Mouse (Mus musculus): Measurements from ENCODE around the gene Mcpt9. TPM values are rescaled to one million over a fixed set of nuclear protein-coding genes. Genes with fewer than 3 reads are reported as not detected.
"Not testable (repeated sequence)": the region's sequence is repeated elsewhere in the genome, so short reads cannot be mapped to it uniquely, and the experiment has no call there.

Mcpt9 gene
- polyA plus RNA-seq (2015; fragmentation: Nextera tagmentation; extraction: Ambion mirVana): not detected in 2 replicates

- not testable (repeated sequence) for H3K4me2 ChIP-seq; H3K27me3 ChIP-seq; H3K4me1 ChIP-seq; H3K9me3 ChIP-seq; H3K36me3 ChIP-seq; H3K27ac ChIP-seq; H3K9ac ChIP-seq; ATAC-seq (ENCODE audit: insufficient number of reproducible peaks, insufficient read depth, low FRiP score, low TSS enrichment, low read depth); H3K4me3 ChIP-seq
- 81% methylated on average over 3 of the region's 3 CpGs for WGBS
Measured at GRCm38 (mm10) chr14:56030395-56030794, at the start of gene Mcpt9. Gene Mcpt9 (minus strand): TSS chr14:56030495.

GRCm38 (mm10) chr14:56062213-56062612, 31.9 kb upstream of the Mcpt9 start, which contains the start of gene Mcpt4:
Gene Mcpt4 (minus strand): TSS chr14:56062313.
- not testable (repeated sequence) for H3K36me3 ChIP-seq; H3K4me1 ChIP-seq; H3K27ac ChIP-seq; H3K27me3 ChIP-seq; H3K4me3 ChIP-seq; H3K4me2 ChIP-seq; H3K9ac ChIP-seq; H3K9me3 ChIP-seq; ATAC-seq (ENCODE audit: insufficient number of reproducible peaks, insufficient read depth, low FRiP score, low TSS enrichment, low read depth)
- WGBS: 72% methylated on average over 3 of the region's 3 CpGs

GRCm38 (mm10) chr14:56057722-56058121, 27.4 kb upstream of the Mcpt9 start:
- WGBS: 86% methylated on average over 4 of the region's 4 CpGs
- ATAC-seq (ENCODE audit: insufficient number of reproducible peaks, insufficient read depth, low FRiP score, low TSS enrichment, low read depth): no peak
- Histone ChIP-seq H3K4me2 (no peak overlapping the region), H3K27ac (no peak overlapping the region), H3K9me3 (no peaks in the 10 kb centered on the region; the same call in 1 of the 2 replicates), H3K4me1 (no peaks in the 10 kb centered on the region), H3K36me3 (no peaks in the 10 kb centered on the region), H3K27me3 (no peaks in the 10 kb centered on the region), H3K9ac (no peak overlapping the region), H3K4me3 (no peak overlapping the region)

- H3K27me3 ChIP-seq: no peaks in the 10 kb centered on the region
Measured at GRCm38 (mm10) chr14:56055408-56055807, 25.1 kb upstream of the Mcpt9 start.

GRCm38 (mm10) chr14:56041792-56042191, 11.5 kb upstream of the Mcpt9 start, which contains the start of gene Mcpt2:
Gene Mcpt2 (plus strand): TSS chr14:56042041.
- not testable (repeated sequence) for H3K27me3 ChIP-seq; H3K4me1 ChIP-seq; H3K27ac ChIP-seq; H3K4me2 ChIP-seq; H3K36me3 ChIP-seq; ATAC-seq (ENCODE audit: insufficient number of reproducible peaks, insufficient read depth, low FRiP score, low TSS enrichment, low read depth); H3K9me3 ChIP-seq; H3K4me3 ChIP-seq; H3K9ac ChIP-seq
- WGBS: 67% methylated on average over 1 of the region's 1 CpGs

More at GRCm38 (mm10) chr14:56055408-56055807, 25.1 kb upstream of the Mcpt9 start:
- H3K27ac ChIP-seq: no peak overlapping the region
- H3K4me3 ChIP-seq: no peak overlapping the region
- no peaks in the 10 kb centered on the region for H3K4me1 ChIP-seq
- no peak overlapping the region for H3K9ac ChIP-seq
- H3K9me3 ChIP-seq: no peaks in the 10 kb centered on the region; the same call in 1 of the 2 replicates
- no peaks in the 10 kb centered on the region for H3K36me3 ChIP-seq
- ATAC-seq (ENCODE audit: insufficient number of reproducible peaks, insufficient read depth, low FRiP score, low TSS enrichment, low read depth): no peak
- 91% methylated on average over 3 of the region's 3 CpGs for WGBS
- H3K4me2 ChIP-seq: no peak overlapping the region

- Histone ChIP-seq H3K36me3 (no peaks in the 10 kb centered on the region), H3K27me3 (no peaks in the 10 kb centered on the region), H3K4me2 (no peak overlapping the region), H3K9me3 (no peaks in the 10 kb centered on the region), H3K9ac (no peak overlapping the region), H3K27ac (no peak overlapping the region), H3K4me3 (no peak overlapping the region), H3K4me1 (no peaks in the 10 kb centered on the region)
- WGBS: 84% methylated on average over 2 of the region's 2 CpGs
- ATAC-seq (ENCODE audit: insufficient number of reproducible peaks, insufficient read depth, low FRiP score, low TSS enrichment, low read depth): no peak
Measured at GRCm38 (mm10) chr14:56034433-56034832, 4.1 kb upstream of the Mcpt9 start.

GRCm38 (mm10) chr14:56021305-56021704, 9.0 kb downstream of the Mcpt9 start:
- H3K9ac ChIP-seq; H3K36me3 ChIP-seq; ATAC-seq (ENCODE audit: insufficient number of reproducible peaks, insufficient read depth, low FRiP score, low TSS enrichment, low read depth); H3K27me3 ChIP-seq; H3K27ac ChIP-seq; H3K4me1 ChIP-seq; H3K4me3 ChIP-seq; H3K9me3 ChIP-seq; H3K4me2 ChIP-seq: not testable (repeated sequence)
- 84% methylated on average over 4 of the region's 4 CpGs for WGBS

- no peaks in the 10 kb centered on the region for H3K36me3 ChIP-seq
- no peak overlapping the region for H3K4me3 ChIP-seq
- ATAC-seq (ENCODE audit: insufficient number of reproducible peaks, insufficient read depth, low FRiP score, low TSS enrichment, low read depth): no peak
- no peaks in the 10 kb centered on the region for H3K9me3 ChIP-seq
- WGBS: 59% methylated on average over 1 of the region's 1 CpGs
- H3K27me3 ChIP-seq: no peaks in the 10 kb centered on the region
- no peak overlapping the region for H3K9ac ChIP-seq
- no peak overlapping the region for H3K27ac ChIP-seq
- no peak overlapping the region for H3K4me2 ChIP-seq
- H3K4me1 ChIP-seq: no peaks in the 10 kb centered on the region
Measured at GRCm38 (mm10) chr14:56019446-56019845, 10.8 kb downstream of the Mcpt9 start.

- H3K27me3 ChIP-seq; H3K9me3 ChIP-seq; H3K36me3 ChIP-seq; H3K27ac ChIP-seq; H3K4me1 ChIP-seq; H3K9ac ChIP-seq; H3K4me3 ChIP-seq; H3K4me2 ChIP-seq; ATAC-seq (ENCODE audit: insufficient number of reproducible peaks, insufficient read depth, low FRiP score, low TSS enrichment, low read depth): not testable (repeated sequence)
- WGBS: 79% methylated on average over 3 of the region's 3 CpGs
Measured at GRCm38 (mm10) chr14:56017671-56018070, 12.6 kb downstream of the Mcpt9 start, which contains the start of gene Mcpt1. Gene Mcpt1 (plus strand): TSS chr14:56017971.

GRCm38 (mm10) chr14:56013924-56014323, 16.4 kb downstream of the Mcpt9 start:
- Histone ChIP-seq H3K27ac (no peak overlapping the region), H3K36me3 (no peaks in the 10 kb centered on the region), H3K27me3 (no peaks in the 10 kb centered on the region), H3K4me2 (no peak overlapping the region), H3K9me3 (no peaks in the 10 kb centered on the region), H3K9ac (no peak overlapping the region), H3K4me1 (no peaks in the 10 kb centered on the region), H3K4me3 (no peak overlapping the region)
- ATAC-seq (ENCODE audit: insufficient number of reproducible peaks, insufficient read depth, low FRiP score, low TSS enrichment, low read depth): no peak
- WGBS: 88% methylated on average over 2 of the region's 2 CpGs

- Histone ChIP-seq H3K4me3 (no peak overlapping the region), H3K27ac (no peak overlapping the region)
- WGBS: 69% methylated on average over 3 of the region's 3 CpGs
Measured at GRCm38 (mm10) chr14:56013147-56013546, 17.1 kb downstream of the Mcpt9 start.

GRCm38 (mm10) chr14:55987464-55987863, 42.8 kb downstream of the Mcpt9 start:
- WGBS: 75% methylated on average over 2 of the region's 3 CpGs
- ATAC-seq (ENCODE audit: insufficient number of reproducible peaks, insufficient read depth, low FRiP score, low TSS enrichment, low read depth); H3K4me3 ChIP-seq; H3K36me3 ChIP-seq; H3K4me1 ChIP-seq; H3K27me3 ChIP-seq; H3K9ac ChIP-seq; H3K4me2 ChIP-seq; H3K27ac ChIP-seq; H3K9me3 ChIP-seq: not testable (repeated sequence)

More at GRCm38 (mm10) chr14:56013147-56013546, 17.1 kb downstream of the Mcpt9 start:
- ATAC-seq (ENCODE audit: insufficient number of reproducible peaks, insufficient read depth, low FRiP score, low TSS enrichment, low read depth): no peak
- no peak overlapping the region for H3K4me2 ChIP-seq
- no peaks in the 10 kb centered on the region for H3K4me1 ChIP-seq
- H3K36me3 ChIP-seq: no peaks in the 10 kb centered on the region
- no peaks in the 10 kb centered on the region for H3K27me3 ChIP-seq
- no peak overlapping the region for H3K9ac ChIP-seq
- H3K9me3 ChIP-seq: 0 out of 2 replicates have a peak, but pooled peaks cover under 1% of the 10 kb centered on the region

All from embryonic facial prominence, embryonic 13.5 days (tissue).